Mouse (Mus musculus) bone marrow macrophage, adult 2 months (primary cell): ENCODE results near the gene Rapgef4.

Source experiments
- CTCF ChIP-seq: IDR thresholded peaks from 2 replicates; pipeline ENCODE4 v1.5.1; 2012; ENCODE audit warnings: low read depth, mild to moderate bottlenecking, low read length, moderate library complexity
- POLR2A ChIP-seq: IDR thresholded peaks from 2 replicates; pipeline ENCODE4 v1.6.1; 2012; ENCODE audit warnings: mild to moderate bottlenecking, low read depth, low read length, borderline replicate concordance

GRCm38 (mm10) chr2:72079110-72079509 lies 98.1 kb downstream of the Rapgef4 start:
- TF ChIP-seq CTCF, result no peak
- no peak for TF ChIP-seq POLR2A
